Mouse (Mus musculus) hindbrain, embryonic 16.5 days (tissue): ENCODE results near the gene Smarcd1. TPM values are rescaled to one million over a fixed set of nuclear protein-coding genes. Genes with fewer than 3 reads are reported as not detected.
A peak's percentile ranks its signal among the peaks of the same experiment; 100 is the strongest.

Source experiments
- ATAC-seq: fragments of 200-750 bp; cut with Nextera tagmentation; 2 replicates; pipeline ENCODE4 v1.8.0; 2017; ENCODE audit warnings: moderate TSS enrichment, moderate library complexity
- H3K27ac ChIP-seq: fragments of 300-500 bp; sonication (generic); 2 replicates; pipeline ENCODE4 v1.5.1; 2014; ENCODE audit warnings: low read depth, mild to moderate bottlenecking, control low read depth, low read length, moderate library complexity
- H3K27me3 ChIP-seq: fragments of 300-500 bp; sonication (generic); replicated peaks from 2 replicates; pipeline ENCODE4 v1.6.1; 2014; ENCODE audit warnings: low read length; ENCODE audit not compliant: control insufficient read depth, insufficient read depth
- H3K36me3 ChIP-seq: fragments of 300-500 bp; sonication (generic); 2 replicates; pipeline ENCODE4 v1.6.1; 2014; ENCODE audit warnings: mild to moderate bottlenecking, low read length, moderate library complexity, mixed read lengths; ENCODE audit not compliant: control insufficient read depth, insufficient read depth
- H3K4me1 ChIP-seq: fragments of 300-500 bp; sonication (generic); 2 replicates; pipeline ENCODE4 v1.6.1; 2014; ENCODE audit warnings: low read depth, low read length; ENCODE audit not compliant: control insufficient read depth, insufficient read depth
- H3K4me2 ChIP-seq: fragments of 300-500 bp; sonication (generic); 2 replicates; pipeline ENCODE4 v1.6.1; 2014; ENCODE audit warnings: mild to moderate bottlenecking, low read length, control low read depth, moderate library complexity
- H3K4me3 ChIP-seq: fragments of 300-500 bp; sonication (generic); 2 replicates; pipeline ENCODE4 v1.5.1; 2014; ENCODE audit warnings: mild to moderate bottlenecking, low read length, control low read depth, moderate library complexity
- H3K9ac ChIP-seq: fragments of 300-500 bp; sonication (generic); 2 replicates; pipeline ENCODE4 v1.6.1; 2014; ENCODE audit warnings: low read depth, mild to moderate bottlenecking, control low read depth, low read length, moderate library complexity
- H3K9me3 ChIP-seq: fragments of 300-500 bp; sonication (generic); 2 replicates; pipeline ENCODE4 v1.6.1; 2014; ENCODE audit warnings: mild to moderate bottlenecking, low read length, moderate library complexity; ENCODE audit not compliant: control insufficient read depth
- WGBS: fragments of 180-500 bp; shearing (Covaris S2); extraction: QIAGEN DNeasy Blood & Tissue Kit; methylation state at CpG from one replicate; pipeline ENCODE4 v1.1.7; 2014; 5-methylcytosine and 5-hydroxymethylcytosine counted together
- polyA plus RNA-seq: library from polyadenylated mRNA; unstranded; fragments of >200 nt; fragmentation: Nextera tagmentation; extraction: Ambion mirVana; gene quantifications from 2 replicates; pipeline ENCODE4 v1.2.1, GENCODE M21; 2015

The Smarcd1 gene
- polyA plus RNA-seq, 1 experiment from 2014 or later = 71.7 TPM

- H3K9me3 ChIP-seq = no peaks in the 10 kb centered on the region
- H3K4me2 ChIP-seq = peak overlapping the region; percentile 43
- H3K4me1 ChIP-seq = peaks cover 44% of the 10 kb centered on the region
- no peaks in the 10 kb centered on the region for H3K27me3 ChIP-seq
- no peaks in the 10 kb centered on the region for H3K36me3 ChIP-seq
- ATAC-seq = peak; percentile 71
- H3K4me3 ChIP-seq = peak overlapping the region; percentile 4; the same call in 1 of the 2 replicates
- WGBS = 12% methylated on average over 8 of the region's 8 CpGs
- H3K27ac ChIP-seq = peak overlapping the region; percentile 62
- peak overlapping the region; percentile 50 for H3K9ac ChIP-seq
Observed at GRCm38 (mm10) chr15:99677089-99677488, 24.8 kb upstream of the Smarcd1 start.

GRCm38 (mm10) chr15:99678063-99678800 is 23.7 kb upstream of the Smarcd1 start:
- Histone ChIP-seq H3K27me3 (no peaks in the 10 kb centered on the region), H3K4me3 (no peak overlapping the region), H3K27ac (no peak overlapping the region), H3K4me2 (no peak overlapping the region; the same call in 1 of the 2 replicates), H3K9ac (no peak overlapping the region), H3K9me3 (no peaks in the 10 kb centered on the region), H3K4me1 (peaks cover 36% of the 10 kb centered on the region), H3K36me3 (no peaks in the 10 kb centered on the region; the same call in 1 of the 2 replicates)
- WGBS = 17% methylated on average over 13 of the region's 13 CpGs
- ATAC-seq = no peak

- Histone ChIP-seq H3K4me1 (peaks cover 28% of the 10 kb centered on the region), H3K9ac (no peak overlapping the region), H3K27ac (no peak overlapping the region), H3K36me3 (no peaks in the 10 kb centered on the region; the same call in 1 of the 2 replicates), H3K4me2 (no peak overlapping the region), H3K27me3 (no peaks in the 10 kb centered on the region), H3K4me3 (no peak overlapping the region), H3K9me3 (no peaks in the 10 kb centered on the region)
- ATAC-seq = no peak
- WGBS = 75% methylated on average over 7 of the region's 7 CpGs
Observed at GRCm38 (mm10) chr15:99679008-99679407, 22.9 kb upstream of the Smarcd1 start.

- no peak overlapping the region for H3K4me3 ChIP-seq
- WGBS = 97% methylated on average over 7 of the region's 7 CpGs
- no peak overlapping the region for H3K9ac ChIP-seq
- no peaks in the 10 kb centered on the region for H3K9me3 ChIP-seq
- no peak overlapping the region for H3K27ac ChIP-seq
- no peak for ATAC-seq
- H3K36me3 ChIP-seq = no peaks in the 10 kb centered on the region; the same call in 1 of the 2 replicates
- no peaks in the 10 kb centered on the region for H3K27me3 ChIP-seq
- no peak overlapping the region for H3K4me2 ChIP-seq
- peaks cover 5% of the 10 kb centered on the region; the same call in 1 of the 2 replicates for H3K4me1 ChIP-seq
Observed at GRCm38 (mm10) chr15:99682880-99683279, 19.0 kb upstream of the Smarcd1 start.

- WGBS = 93% methylated on average over 5 of the region's 5 CpGs
- H3K4me1 ChIP-seq = no peaks in the 10 kb centered on the region
- H3K9ac ChIP-seq = no peak overlapping the region
- no peak overlapping the region for H3K4me2 ChIP-seq
- no peak overlapping the region for H3K4me3 ChIP-seq
- H3K9me3 ChIP-seq = no peaks in the 10 kb centered on the region
- H3K27ac ChIP-seq = no peak overlapping the region
- no peaks in the 10 kb centered on the region for H3K27me3 ChIP-seq
- ATAC-seq = no peak
- no peaks in the 10 kb centered on the region; the same call in 1 of the 2 replicates for H3K36me3 ChIP-seq
Observed at GRCm38 (mm10) chr15:99684156-99684555, 17.8 kb upstream of the Smarcd1 start.

GRCm38 (mm10) chr15:99688712-99689111 is 13.2 kb upstream of the Smarcd1 start:
- 0 out of 2 replicates have a peak, but pooled peaks cover 2% of the 10 kb centered on the region for H3K36me3 ChIP-seq

GRCm38 (mm10) chr15:99690924-99691323 is 11.0 kb upstream of the Smarcd1 start:
- Histone ChIP-seq H3K4me3 (no peak overlapping the region), H3K27ac (no peak overlapping the region), H3K4me2 (no peak overlapping the region), H3K9ac (no peak overlapping the region), H3K27me3 (no peaks in the 10 kb centered on the region), H3K4me1 (peaks cover 2% of the 10 kb centered on the region; the same call in 1 of the 2 replicates), H3K36me3 (0 out of 2 replicates have a peak, but pooled peaks cover 2% of the 10 kb centered on the region), H3K9me3 (no peaks in the 10 kb centered on the region)
- ATAC-seq = no peak
- WGBS = 28% methylated on average over 4 of the region's 4 CpGs

More at GRCm38 (mm10) chr15:99688712-99689111, 13.2 kb upstream of the Smarcd1 start:
- Histone ChIP-seq H3K27ac (no peak overlapping the region), H3K27me3 (no peaks in the 10 kb centered on the region), H3K9me3 (no peaks in the 10 kb centered on the region), H3K4me2 (no peak overlapping the region), H3K9ac (peak overlapping the region; percentile 24; the same call in 1 of the 2 replicates), H3K4me3 (no peak overlapping the region), H3K4me1 (peaks cover 2% of the 10 kb centered on the region; the same call in 1 of the 2 replicates)
- ATAC-seq = peak; percentile 61
- 2% methylated on average over 4 of the region's 4 CpGs for WGBS

GRCm38 (mm10) chr15:99691976-99692375 is 10.0 kb upstream of the Smarcd1 start:
- ATAC-seq = 0 out of 2 replicates have a peak, but pooled peaks have one; percentile 16

GRCm38 (mm10) chr15:99697309-99697708 is 4.6 kb upstream of the Smarcd1 start:
- Histone ChIP-seq H3K27me3 (no peaks in the 10 kb centered on the region), H3K4me1 (no peaks in the 10 kb centered on the region; the same call in 1 of the 2 replicates), H3K9me3 (no peaks in the 10 kb centered on the region), H3K36me3 (peaks cover 27% of the 10 kb centered on the region), H3K4me3 (no peak overlapping the region), H3K27ac (no peak overlapping the region), H3K9ac (no peak overlapping the region), H3K4me2 (no peak overlapping the region)
- ATAC-seq = no peak
- WGBS = 34% methylated on average over 2 of the region's 2 CpGs

More at GRCm38 (mm10) chr15:99691976-99692375, 10.0 kb upstream of the Smarcd1 start:
- Histone ChIP-seq H3K36me3 (peaks cover 9% of the 10 kb centered on the region; the same call in 1 of the 2 replicates), H3K4me3 (no peak overlapping the region), H3K4me1 (peaks cover 2% of the 10 kb centered on the region; the same call in 1 of the 2 replicates), H3K9me3 (no peaks in the 10 kb centered on the region), H3K9ac (no peak overlapping the region), H3K27ac (no peak overlapping the region), H3K4me2 (no peak overlapping the region), H3K27me3 (no peaks in the 10 kb centered on the region)
- WGBS = 50% methylated on average over 9 of the region's 9 CpGs
